Mouse (Mus musculus) c-Kit-positive CD71-positive TER-119-negative erythroid progenitor cells, embryonic 14.5 days (primary cell): ENCODE results near the gene Rnf43.

ENCODE experiments used
- DNase-seq: peaks from one replicate; pipeline ENCODE4 v3.0.0-alpha.2; 2013; ENCODE audit warnings: low read depth

Rnf43 gene

GRCm38 (mm10) chr11:87677756-87678155 is 15.2 kb downstream of the Rnf43 start:
- no peak for DNase-seq

GRCm38 (mm10) chr11:87678545-87678944 is 16.0 kb downstream of the Rnf43 start:
- DNase-seq, result no peak

GRCm38 (mm10) chr11:87678976-87679375 is 16.5 kb downstream of the Rnf43 start:
- no peak for DNase-seq

GRCm38 (mm10) chr11:87680786-87681185 is 18.3 kb downstream of the Rnf43 start:
- no peak for DNase-seq

- no peak for DNase-seq
Observed at GRCm38 (mm10) chr11:87682096-87682495, 19.6 kb downstream of the Rnf43 start.

GRCm38 (mm10) chr11:87682838-87683571 is 20.5 kb downstream of the Rnf43 start:
- DNase-seq, result no peak

- DNase-seq, result no peak
Observed at GRCm38 (mm10) chr11:87686407-87686806, 23.9 kb downstream of the Rnf43 start.

GRCm38 (mm10) chr11:87687246-87688225 is 25.0 kb downstream of the Rnf43 start:
- DNase-seq, result no peak

GRCm38 (mm10) chr11:87688478-87689203 is 26.1 kb downstream of the Rnf43 start:
- DNase-seq, result no peak

GRCm38 (mm10) chr11:87689402-87689808 is 26.9 kb downstream of the Rnf43 start:
- no peak for DNase-seq

GRCm38 (mm10) chr11:87690054-87690740 is 27.7 kb downstream of the Rnf43 start:
- no peak for DNase-seq

GRCm38 (mm10) chr11:87697131-87697682 is 34.7 kb downstream of the Rnf43 start:
- DNase-seq, result no peak

GRCm38 (mm10) chr11:87698126-87698525 is 35.6 kb downstream of the Rnf43 start:
- no peak for DNase-seq

GRCm38 (mm10) chr11:87701108-87701507 is 38.6 kb downstream of the Rnf43 start:
- no peak for DNase-seq

GRCm38 (mm10) chr11:87701877-87702620 is 39.5 kb downstream of the Rnf43 start:
- DNase-seq, result no peak

- DNase-seq, result peak; percentile 60
Observed at GRCm38 (mm10) chr11:87703654-87704053, 41.1 kb downstream of the Rnf43 start.

GRCm38 (mm10) chr11:87704289-87704688 is 41.8 kb downstream of the Rnf43 start:
- DNase-seq, result no peak

- no peak for DNase-seq
Observed at GRCm38 (mm10) chr11:87707570-87707969, 45.0 kb downstream of the Rnf43 start.

- no peak for DNase-seq
Observed at GRCm38 (mm10) chr11:87708979-87709378, 46.5 kb downstream of the Rnf43 start.

GRCm38 (mm10) chr11:87709513-87710261 is 47.2 kb downstream of the Rnf43 start:
- no peak for DNase-seq
